ENCODE assay signal across 25 mouse cellular contexts in genomic region chr19:23775356-23775755, GRCm38 (mm10). TPM values are rescaled to one million over a fixed set of nuclear protein-coding genes. Genes with fewer than 3 reads are reported as not detected.
A peak's percentile ranks its signal among the peaks of the same experiment; 100 is the strongest.
DNase-seq lines count a peak whose midpoint lies in the region; ATAC-seq lines count a peak whose summit lies in the region.
"Had no signal": no experiment of that assay in that cellular context is flagged by ENCODE, and none has a peak within 500 bp of the region (broad histone marks: within the 10 kb centered on the region; RNA-seq: fewer than 3 reads in every experiment).

No protein-coding gene starts in this region.

- DNase-seq in forebrain, embryonic 11.5 days (ENCODE audit: low spot score) = no peak
- DNase-seq in thymus, postnatal 25 days = no peak
- DNase-seq: adrenal gland, adult 8-10 months; adrenal gland, postnatal 36 days; cerebellum, adult 11 months; cerebellum, adult 2 months; cerebellum, adult 9-11 months; cerebellum, postnatal 25 days; gastrocnemius, postnatal 10 days; gastrocnemius, postnatal 36 days; heart, adult 2 months; heart, postnatal 14 days; heart, postnatal 4 days; kidney, adult 11 months had no signal

- peaks cover 9% of the 10 kb centered on the region for H3K4me1 ChIP-seq in forebrain, embryonic 15.5 days
- peaks cover 10% of the 10 kb centered on the region for H3K4me1 ChIP-seq in forebrain, embryonic 11.5 days (replicated peaks; ENCODE audit: control insufficient read depth, insufficient read depth, low read length)
- peaks cover 11% of the 10 kb centered on the region for H3K4me1 ChIP-seq in midbrain, embryonic 15.5 days
- peaks cover 7% of the 10 kb centered on the region for H3K4me1 ChIP-seq in midbrain, embryonic 16.5 days (ENCODE audit: control insufficient read depth, insufficient read depth, low read length)
- H3K4me1 ChIP-seq in forebrain, embryonic 16.5 days (replicated peaks; ENCODE audit: control insufficient read depth, insufficient read depth, low read length) = peaks cover 11% of the 10 kb centered on the region
- H3K4me1 ChIP-seq: embryonic facial prominence, embryonic 12.5 days; intestine, embryonic 15.5 days had no signal

- H3K4me2 ChIP-seq in forebrain, embryonic 15.5 days (replicated peaks) = no peak overlapping the region
- no peak overlapping the region for H3K4me2 ChIP-seq in forebrain, embryonic 11.5 days (ENCODE audit: low read depth, low read length, severe bottlenecking)
- no peak overlapping the region for H3K4me2 ChIP-seq in midbrain, embryonic 15.5 days
- H3K4me2 ChIP-seq in midbrain, embryonic 16.5 days (ENCODE audit: low read length) = no peak overlapping the region
- no peak overlapping the region for H3K4me2 ChIP-seq in forebrain, embryonic 16.5 days (ENCODE audit: low read length)
- H3K4me2 ChIP-seq: embryonic facial prominence, embryonic 12.5 days; embryonic facial prominence, embryonic 15.5 days; heart, embryonic 13.5 days; intestine, embryonic 15.5 days had no signal

- 0 out of 2 replicates have a peak overlapping the region, but pooled peaks have one; percentile 11 for H3K27ac ChIP-seq in forebrain, embryonic 15.5 days (replicated peaks)
- no peak overlapping the region for H3K27ac ChIP-seq in forebrain, embryonic 11.5 days (ENCODE audit: low read depth, low read length)
- no peak overlapping the region for H3K27ac ChIP-seq in midbrain, embryonic 15.5 days
- H3K27ac ChIP-seq in midbrain, embryonic 16.5 days (ENCODE audit: low read length) = no peak overlapping the region
- peak overlapping the region; percentile 29; the same call in 1 of the 2 replicates for H3K27ac ChIP-seq in forebrain, embryonic 16.5 days (ENCODE audit: low read length)
- H3K27ac ChIP-seq: embryonic facial prominence, embryonic 12.5 days; embryonic facial prominence, embryonic 15.5 days; heart, adult 2 months; heart, embryonic 10.5 days; heart, embryonic 13.5 days; intestine, embryonic 15.5 days had no signal

- H3K27me3 ChIP-seq in forebrain, embryonic 15.5 days = no peaks in the 10 kb centered on the region
- H3K27me3 ChIP-seq in forebrain, embryonic 11.5 days (ENCODE audit: control insufficient read depth, insufficient read depth, low read length) = no peaks in the 10 kb centered on the region; the same call in 1 of the 2 replicates
- no peaks in the 10 kb centered on the region for H3K27me3 ChIP-seq in midbrain, embryonic 15.5 days (replicated peaks)
- H3K27me3 ChIP-seq in midbrain, embryonic 16.5 days (ENCODE audit: control insufficient read depth, insufficient read depth, low read depth, low read length) = no peaks in the 10 kb centered on the region
- H3K27me3 ChIP-seq in forebrain, embryonic 16.5 days (replicated peaks; ENCODE audit: control insufficient read depth, insufficient read depth, low read length) = no peaks in the 10 kb centered on the region
- H3K27me3 ChIP-seq: embryonic facial prominence, embryonic 12.5 days; embryonic facial prominence, embryonic 15.5 days; heart, embryonic 13.5 days; intestine, embryonic 15.5 days had no signal

- no peaks in the 10 kb centered on the region for H3K9me3 ChIP-seq in forebrain, embryonic 15.5 days
- no peaks in the 10 kb centered on the region for H3K9me3 ChIP-seq in forebrain, embryonic 11.5 days (ENCODE audit: control insufficient read depth, low read length)
- no peaks in the 10 kb centered on the region for H3K9me3 ChIP-seq in midbrain, embryonic 15.5 days
- H3K9me3 ChIP-seq in midbrain, embryonic 16.5 days (replicated peaks; ENCODE audit: control insufficient read depth, low read length, poor library complexity, severe bottlenecking) = no peaks in the 10 kb centered on the region
- H3K9me3 ChIP-seq in forebrain, embryonic 16.5 days (ENCODE audit: control insufficient read depth, low read length) = no peaks in the 10 kb centered on the region
- H3K9me3 ChIP-seq: embryonic facial prominence, embryonic 12.5 days; embryonic facial prominence, embryonic 15.5 days; heart, embryonic 10.5 days; heart, embryonic 13.5 days; intestine, embryonic 15.5 days had no signal

- H3K4me3 ChIP-seq in forebrain, embryonic 15.5 days = no peak overlapping the region
- no peak overlapping the region for H3K4me3 ChIP-seq in forebrain, embryonic 11.5 days (ENCODE audit: low read depth, low read length)
- no peak overlapping the region for H3K4me3 ChIP-seq in midbrain, embryonic 15.5 days
- H3K4me3 ChIP-seq in midbrain, embryonic 16.5 days (ENCODE audit: low read depth, low read length) = no peak overlapping the region
- no peak overlapping the region for H3K4me3 ChIP-seq in forebrain, embryonic 16.5 days (replicated peaks; ENCODE audit: low read length)
- H3K4me3 ChIP-seq: embryonic facial prominence, embryonic 12.5 days; embryonic facial prominence, embryonic 15.5 days; heart, adult 2 months; heart, embryonic 10.5 days; heart, embryonic 13.5 days; intestine, embryonic 15.5 days had no signal

- no peaks in the 10 kb centered on the region for H3K36me3 ChIP-seq in forebrain, embryonic 15.5 days
- no peaks in the 10 kb centered on the region for H3K36me3 ChIP-seq in forebrain, embryonic 11.5 days (ENCODE audit: control insufficient read depth, insufficient read depth, low read length)
- H3K36me3 ChIP-seq in midbrain, embryonic 15.5 days (replicated peaks) = no peaks in the 10 kb centered on the region
- H3K36me3 ChIP-seq in midbrain, embryonic 16.5 days (ENCODE audit: control insufficient read depth, insufficient read depth, low read length) = no peaks in the 10 kb centered on the region
- H3K36me3 ChIP-seq in forebrain, embryonic 16.5 days (ENCODE audit: control insufficient read depth, insufficient read depth) = no peaks in the 10 kb centered on the region
- H3K36me3 ChIP-seq: embryonic facial prominence, embryonic 12.5 days; embryonic facial prominence, embryonic 15.5 days; heart, embryonic 10.5 days; heart, embryonic 13.5 days; intestine, embryonic 15.5 days had no signal

- WGBS in forebrain, embryonic 15.5 days = 61% methylated on average over 6 of the region's 6 CpGs
- 86% methylated on average over 6 of the region's 6 CpGs for WGBS in forebrain, embryonic 11.5 days
- 60% methylated on average over 6 of the region's 6 CpGs for WGBS in midbrain, embryonic 15.5 days
- WGBS in midbrain, embryonic 16.5 days = 62% methylated on average over 6 of the region's 6 CpGs
- WGBS in forebrain, embryonic 16.5 days = 64% methylated on average over 6 of the region's 6 CpGs

- no peak overlapping the region for H3K9ac ChIP-seq in forebrain, embryonic 15.5 days (replicated peaks)
- no peak overlapping the region for H3K9ac ChIP-seq in forebrain, embryonic 11.5 days (ENCODE audit: low read length)
- no peak overlapping the region for H3K9ac ChIP-seq in midbrain, embryonic 15.5 days
- H3K9ac ChIP-seq in midbrain, embryonic 16.5 days (ENCODE audit: low read depth, low read length) = no peak overlapping the region
- no peak overlapping the region for H3K9ac ChIP-seq in forebrain, embryonic 16.5 days (replicated peaks; ENCODE audit: low read depth, low read length)
- H3K9ac ChIP-seq: embryonic facial prominence, embryonic 12.5 days; embryonic facial prominence, embryonic 15.5 days; heart, embryonic 13.5 days; intestine, embryonic 15.5 days had no signal

- peak; percentile 44; the same call in 1 of the 2 replicates for ATAC-seq in forebrain, embryonic 15.5 days (replicated peaks)
- ATAC-seq in forebrain, embryonic 11.5 days (replicated peaks; ENCODE audit: low FRiP score) = no peak
- ATAC-seq in midbrain, embryonic 15.5 days (replicated peaks) = peak; percentile 27; the same call in 1 of the 2 replicates
- ATAC-seq in midbrain, embryonic 16.5 days = no peak; the same call in 1 of the 2 replicates
- ATAC-seq in forebrain, embryonic 16.5 days = peak; percentile 62
- ATAC-seq: activated CD4-positive, CD25-positive, alpha-beta regulatory T cell, adult 4 months; hindbrain, embryonic 16.5 days; intestine, embryonic 15.5 days had no signal

RNA-seq across cellular contexts. Expression of gene Apba1, which starts 16.7 kb away (rescaled TPM):
- 5.7 and 6.4 TPM in 2 replicates for polyA plus RNA-seq in forebrain, embryonic 15.5 days (2015; fragmentation: Nextera tagmentation; extraction: Ambion mirVana)
- 0.92 and 1.2 TPM in 2 replicates for polyA plus RNA-seq in forebrain, embryonic 11.5 days (2014; fragmentation: Nextera tagmentation; extraction: Ambion mirVana)
- 13.2 and 14.2 TPM in 2 replicates for polyA plus RNA-seq in midbrain, embryonic 15.5 days (2015; fragmentation: Nextera tagmentation; extraction: Ambion mirVana)
- polyA plus RNA-seq in midbrain, embryonic 16.5 days (2015; fragmentation: Nextera tagmentation; extraction: Ambion mirVana) = 10.9 and 12.3 TPM in 2 replicates
- polyA plus RNA-seq in forebrain, embryonic 16.5 days (2015; fragmentation: Nextera tagmentation; extraction: Ambion mirVana) = 5.5 and 6.6 TPM in 2 replicates
- polyA plus RNA-seq: activated CD4-positive, CD25-positive, alpha-beta regulatory T cell, adult 4 months had no signal

Comparison
In these comparisons a context has a peak if more than half of its experiments do, and no peak if none do; other contexts are left out.
1. ATAC-seq: peak in forebrain, embryonic 15.5 days (single experiment), midbrain, embryonic 15.5 days (single experiment) and forebrain, embryonic 16.5 days (single experiment); none in forebrain, embryonic 11.5 days (single experiment) and midbrain, embryonic 16.5 days (single experiment).
2. H3K27ac ChIP-seq: peak in forebrain, embryonic 15.5 days (single experiment) and forebrain, embryonic 16.5 days (single experiment); none in forebrain, embryonic 11.5 days (single experiment), midbrain, embryonic 15.5 days (single experiment) and midbrain, embryonic 16.5 days (single experiment).